Mouse (Mus musculus) forebrain, postnatal 0 days (tissue): ENCODE data around the gene 6330403K07Rik. TPM values are rescaled to one million over a fixed set of nuclear protein-coding genes. Genes with fewer than 3 reads are reported as not detected.

Experiments used
- ATAC-seq: fragments of 200-750 bp; cut with Nextera tagmentation; 2 replicates; pipeline ENCODE4 v1.8.0; 2017; ENCODE audit warnings: mild to moderate bottlenecking, moderate library complexity
- DNase-seq: peaks from one replicate; pipeline ENCODE4 v3.0.0-alpha.2; 2015
- H3K27ac ChIP-seq: fragments of 300-500 bp; sonication (generic); 2 replicates; pipeline ENCODE4 v1.5.1; 2014; ENCODE audit warnings: low read depth, mild to moderate bottlenecking, antibody characterized with exemption, low read length, moderate library complexity, mixed read lengths
- H3K27me3 ChIP-seq: fragments of 300-500 bp; sonication (generic); 2 replicates; pipeline ENCODE4 v1.6.1; 2014; ENCODE audit warnings: mild to moderate bottlenecking, low read length, mixed read lengths; ENCODE audit not compliant: insufficient read depth
- H3K36me3 ChIP-seq: fragments of 300-500 bp; sonication (generic); 2 replicates; pipeline ENCODE4 v1.6.1; 2014; ENCODE audit warnings: mild to moderate bottlenecking, moderate library complexity; ENCODE audit not compliant: insufficient read depth
- H3K4me1 ChIP-seq: fragments of 300-500 bp; sonication (generic); 2 replicates; pipeline ENCODE4 v1.6.1; 2014; ENCODE audit warnings: antibody characterized with exemption; ENCODE audit not compliant: insufficient read depth
- H3K4me2 ChIP-seq: fragments of 300-500 bp; sonication (generic); 2 replicates; pipeline ENCODE4 v1.6.1; 2014; ENCODE audit warnings: low read depth, mild to moderate bottlenecking, moderate library complexity
- H3K4me3 ChIP-seq: fragments of 300-500 bp; sonication (generic); 2 replicates; pipeline ENCODE4 v1.5.1; 2014; ENCODE audit warnings: low read depth, low read length, mixed read lengths
- H3K9ac ChIP-seq: fragments of 300-500 bp; sonication (generic); 2 replicates; pipeline ENCODE4 v1.6.1; 2014; ENCODE audit warnings: mild to moderate bottlenecking
- H3K9me3 ChIP-seq: fragments of 300-500 bp; sonication (generic); 2 replicates; pipeline ENCODE4 v1.6.1; 2016; ENCODE audit warnings: low read length
- CTCF ChIP-seq: sonication (generic); IDR thresholded peaks from 2 replicates; pipeline ENCODE4 v1.5.1; 2016; ENCODE audit warnings: antibody characterized with exemption, control low read depth, low read depth
- WGBS: fragments of 180-500 bp; shearing (Covaris S2); extraction: QIAGEN DNeasy Blood & Tissue Kit; methylation state at CpG from one replicate; pipeline ENCODE4 v1.1.7; 2014; 5-methylcytosine and 5-hydroxymethylcytosine counted together
- polyA plus RNA-seq: library from polyadenylated mRNA; unstranded; fragments of >200 nt; fragmentation: Nextera tagmentation; extraction: Ambion mirVana; gene quantifications from 2 replicates; pipeline ENCODE4 v1.2.1, GENCODE M21; 2015
- total RNA-seq: library from RNA; depleted of rRNA; stranded (reverse); fragments of >200 nt; gene quantifications from 2 replicates; pipeline ENCODE4 v1.2.3, GENCODE M21; 2014; rRNA removed

6330403K07Rik gene
- total and polyA plus RNA-seq, 2 experiments from 2014 or later, result 634 to 642 TPM

DNA sequence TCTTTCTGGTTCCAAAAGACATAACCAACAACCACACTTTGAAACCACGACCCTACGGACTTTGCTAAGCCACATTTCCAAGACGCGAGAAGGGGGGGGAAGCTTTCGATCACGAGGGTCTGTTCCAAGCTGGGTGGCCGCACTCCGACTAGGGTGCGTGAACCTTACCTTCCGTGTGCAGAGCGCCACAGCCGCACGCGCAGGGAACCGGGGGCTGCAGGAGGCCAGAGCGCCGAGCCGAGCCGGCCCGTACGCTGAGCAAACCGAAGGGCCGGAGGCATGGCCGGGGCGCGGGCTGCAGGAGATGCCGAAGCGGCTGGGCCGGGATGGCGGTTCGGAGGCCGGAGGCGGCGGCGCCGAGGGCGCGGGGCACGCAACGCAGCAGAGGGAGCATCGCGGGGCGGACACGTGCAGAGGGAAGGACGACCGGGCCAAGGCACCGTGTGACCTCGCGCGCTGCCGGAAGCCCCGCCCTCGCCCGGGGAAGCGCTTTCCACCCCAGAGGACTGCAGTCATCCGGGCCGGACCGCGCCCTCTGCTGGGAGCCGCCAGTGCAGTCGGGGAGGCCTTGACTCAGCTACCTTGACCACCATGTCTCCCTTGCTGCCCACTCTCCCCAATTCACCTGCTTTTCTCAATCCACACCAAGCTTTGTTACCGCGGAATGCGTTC, 50.6 kb downstream of the 6330403K07Rik start, which contains the start of gene C1qbp:
Gene C1qbp (minus strand): TSS at position 470 of the 672 bp plus-strand sequence.
- Histone ChIP-seq H3K9me3 (no peaks in the 10 kb centered on the region), H3K4me2 (peak within 1 kb of the TSS; percentile 65), H3K4me3 (peak within 1 kb of the TSS; percentile 89), H3K27me3 (no peaks in the 10 kb centered on the region), H3K4me1 (peaks cover 5% of the 10 kb centered on the region; the same call in 1 of the 2 replicates), H3K27ac (peak within 1 kb of the TSS; percentile 47; the same call in 1 of the 2 replicates), H3K9ac (peak within 1 kb of the TSS; percentile 91), H3K36me3 (peaks cover 56% of the 10 kb centered on the region)
- 2% methylated on average over 47 of the region's 64 CpGs for WGBS
- TF ChIP-seq CTCF, result peak; percentile 98
- ATAC-seq (peak; percentile 99), DNase-seq (peak; percentile 90)

DNA sequence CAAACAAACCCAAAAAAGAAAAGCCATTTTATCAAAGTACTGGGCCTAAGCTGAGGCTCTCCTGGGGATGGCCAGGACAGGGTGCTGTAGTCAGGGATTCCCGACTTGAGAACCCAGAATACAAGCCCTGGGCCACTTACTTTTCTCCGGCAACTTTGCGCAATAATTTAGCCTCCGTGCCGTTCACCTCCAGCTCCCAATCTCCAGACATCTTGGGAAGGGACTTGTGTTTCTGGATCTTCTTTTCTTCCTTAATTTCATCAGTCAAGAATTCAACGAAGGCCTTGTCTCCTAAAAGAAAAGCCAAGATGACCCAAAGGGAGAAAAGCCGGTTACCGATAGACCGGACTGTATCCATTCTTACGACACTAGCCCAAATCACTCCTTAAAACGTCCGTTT, 51.3 kb downstream of the 6330403K07Rik start:
- 11% methylated on average over 12 of the region's 12 CpGs for WGBS
- H3K27ac ChIP-seq, result no peak overlapping the region
- H3K4me1 ChIP-seq, result peaks cover 5% of the 10 kb centered on the region; the same call in 1 of the 2 replicates

More for the DNA sequence above, 51.3 kb downstream of the 6330403K07Rik start:
- ATAC-seq (no peak), DNase-seq (no peak)
- Histone ChIP-seq H3K4me2 (peak overlapping the region; percentile 65), H3K4me3 (peak overlapping the region; percentile 89), H3K36me3 (peaks cover 56% of the 10 kb centered on the region), H3K9ac (peak overlapping the region; percentile 91), H3K27me3 (no peaks in the 10 kb centered on the region), H3K9me3 (no peaks in the 10 kb centered on the region)
- no peak for TF ChIP-seq CTCF

Other genes starting within 250 kb of the 6330403K07Rik start
- gene Scimp, start 220.9 kb downstream of the 6330403K07Rik start, total RNA-seq, result not detected in 2 replicates
- 0.15 TPM in 1 of 2 replicates, not detected in the other for gene Scimp, start 220.9 kb downstream of the 6330403K07Rik start, polyA plus RNA-seq
- gene Rabep1, start 188.7 kb downstream of the 6330403K07Rik start, total RNA-seq, result 107 and 109 TPM in 2 replicates
- 81.5 and 103 TPM in 2 replicates for gene Rabep1, start 188.7 kb downstream of the 6330403K07Rik start, polyA plus RNA-seq
- gene Nup88, start 63.5 kb downstream of the 6330403K07Rik start, total RNA-seq, result 98.1 and 103 TPM in 2 replicates
- gene Nup88, start 63.5 kb downstream of the 6330403K07Rik start, polyA plus RNA-seq, result 101 and 102 TPM in 2 replicates
- 24.7 and 44.0 TPM in 2 replicates for gene Rpain, start 63.3 kb downstream of the 6330403K07Rik start, total RNA-seq
- gene Rpain, start 63.3 kb downstream of the 6330403K07Rik start, polyA plus RNA-seq, result 54.7 and 61.9 TPM in 2 replicates
- gene C1qbp, start 50.5 kb downstream of the 6330403K07Rik start, total RNA-seq, result 19.5 and 24.3 TPM in 2 replicates
- gene C1qbp, start 50.5 kb downstream of the 6330403K07Rik start, polyA plus RNA-seq, result 225 and 233 TPM in 2 replicates
- gene Dhx33, start 29.1 kb downstream of the 6330403K07Rik start, total RNA-seq, result 25.8 and 26.7 TPM in 2 replicates
- gene Dhx33, start 29.1 kb downstream of the 6330403K07Rik start, polyA plus RNA-seq, result 7.4 and 9.7 TPM in 2 replicates
- 15.3 and 19.3 TPM in 2 replicates for gene Mis12, start 13.9 kb downstream of the 6330403K07Rik start, total RNA-seq
- gene Mis12, start 13.9 kb downstream of the 6330403K07Rik start, polyA plus RNA-seq, result 8.0 and 13.9 TPM in 2 replicates
- gene Derl2, start 13.7 kb downstream of the 6330403K07Rik start, total RNA-seq, result 27.0 and 35.0 TPM in 2 replicates
- 21.5 and 25.1 TPM in 2 replicates for gene Derl2, start 13.7 kb downstream of the 6330403K07Rik start, polyA plus RNA-seq
- gene Nlrp1a, start 111.2 kb upstream of the 6330403K07Rik start, total RNA-seq, result not detected in 2 replicates
- 0.04 TPM in 1 of 2 replicates, not detected in the other for gene Nlrp1a, start 111.2 kb upstream of the 6330403K07Rik start, polyA plus RNA-seq
- 0.08 and 0.14 TPM in 2 replicates for gene Nlrp1b, start 197.2 kb upstream of the 6330403K07Rik start, total RNA-seq
- gene Nlrp1b, start 197.2 kb upstream of the 6330403K07Rik start, polyA plus RNA-seq, result 0.04 TPM in 1 of 2 replicates, not detected in the other